Mouse (Mus musculus) intestine, embryonic 15.5 days (tissue): ENCODE measurements around the gene Wfdc16. TPM values are rescaled to one million over a fixed set of nuclear protein-coding genes. Genes with fewer than 3 reads are reported as not detected.
A peak's percentile ranks its signal among the peaks of the same experiment; 100 is the strongest.
"Not testable (repeated sequence)": the region's sequence is repeated elsewhere in the genome, so short reads cannot be mapped to it uniquely, and the experiment has no call there.

Experiments
- ATAC-seq: fragments of 200-750 bp; cut with Nextera tagmentation; 2 replicates; pipeline ENCODE4 v1.8.0; 2017; ENCODE audit warnings: moderate TSS enrichment, moderate library complexity
- H3K27ac ChIP-seq: fragments of 300-500 bp; sonication (generic); 2 replicates; pipeline ENCODE4 v1.5.1; 2015; ENCODE audit warnings: mild to moderate bottlenecking, inconsistent platforms
- H3K27me3 ChIP-seq: fragments of 300-500 bp; sonication (generic); replicated peaks from 2 replicates; pipeline ENCODE4 v1.6.1; 2015; ENCODE audit warnings: inconsistent platforms
- H3K36me3 ChIP-seq: fragments of 300-500 bp; sonication (generic); 2 replicates; pipeline ENCODE4 v1.6.1; 2015; ENCODE audit warnings: inconsistent platforms
- H3K4me1 ChIP-seq: fragments of 300-500 bp; sonication (generic); replicated peaks from 2 replicates; pipeline ENCODE4 v1.6.1; 2015; ENCODE audit warnings: inconsistent platforms
- H3K4me2 ChIP-seq: fragments of 300-500 bp; sonication (generic); replicated peaks from 2 replicates; pipeline ENCODE4 v1.6.1; 2015; ENCODE audit warnings: mild to moderate bottlenecking, inconsistent platforms
- H3K4me3 ChIP-seq: fragments of 300-500 bp; sonication (generic); replicated peaks from 2 replicates; pipeline ENCODE4 v1.5.1; 2015; ENCODE audit warnings: inconsistent platforms
- H3K9ac ChIP-seq: fragments of 300-500 bp; sonication (generic); 2 replicates; pipeline ENCODE4 v1.6.1; 2015; ENCODE audit warnings: inconsistent platforms
- H3K9me3 ChIP-seq: fragments of 300-500 bp; sonication (generic); 2 replicates; pipeline ENCODE4 v1.6.1; 2016; ENCODE audit warnings: inconsistent platforms
- WGBS: fragments of 180-500 bp; shearing (Covaris S2); methylation state at CpG from one replicate; pipeline ENCODE4 v1.1.7; 2015; 5-methylcytosine and 5-hydroxymethylcytosine counted together
- polyA plus RNA-seq: library from polyadenylated mRNA; unstranded; fragments of >200 nt; fragmentation: Nextera tagmentation; extraction: Ambion mirVana; gene quantifications from 2 replicates; pipeline ENCODE4 v1.2.1, GENCODE M21; 2015

Wfdc16 gene
- polyA plus RNA-seq, 1 experiment from 2014 or later, result not detected

- H3K4me1 ChIP-seq, ATAC-seq, H3K9me3 ChIP-seq, H3K4me2 ChIP-seq, H3K36me3 ChIP-seq, H3K4me3 ChIP-seq, H3K27me3 ChIP-seq: not testable (repeated sequence)
- peak within 1 kb of the TSS; percentile 32; the same call in 1 of the 2 replicates for H3K27ac ChIP-seq
- 0 out of 2 replicates have a peak within 1 kb of the TSS, but pooled peaks have one; percentile 0 for H3K9ac ChIP-seq
- WGBS, result 52% methylated on average over 13 of the region's 13 CpGs
These were observed 53.4 kb downstream of the Wfdc16 start, which contains the start of gene Wfdc6a for GRCm38 (mm10) chr2:164585025-164585725. Gene Wfdc6a, minus strand, starts transcription at chr2:164585447.

Other genes starting within 250 kb of the Wfdc16 start
- 2.1 and 2.8 TPM in 2 replicates for gene Slpi, start 249.7 kb downstream of the Wfdc16 start, polyA plus RNA-seq
- gene Rbpjl, start 235.7 kb downstream of the Wfdc16 start, polyA plus RNA-seq, result 16.1 and 40.7 TPM in 2 replicates
- gene Matn4, start 233.6 kb downstream of the Wfdc16 start, polyA plus RNA-seq, result 9.3 and 11.0 TPM in 2 replicates
- 120 and 126 TPM in 2 replicates for gene Sdc4, start 194.9 kb downstream of the Wfdc16 start, polyA plus RNA-seq
- 51.1 and 61.9 TPM in 2 replicates for gene Sys1, start 181.8 kb downstream of the Wfdc16 start, polyA plus RNA-seq
- gene Gm20458, start 177.8 kb downstream of the Wfdc16 start, polyA plus RNA-seq, result 9.4 and 18.5 TPM in 2 replicates
- gene Trp53tg5, start 165.1 kb downstream of the Wfdc16 start, polyA plus RNA-seq, result not detected in 2 replicates
- gene Dbndd2, start 152.7 kb downstream of the Wfdc16 start, polyA plus RNA-seq, result 4.7 and 14.8 TPM in 2 replicates
- gene Pigt, start 141.3 kb downstream of the Wfdc16 start, polyA plus RNA-seq, result 62.7 and 65.7 TPM in 2 replicates
- gene Wfdc2, start 76.4 kb downstream of the Wfdc16 start, polyA plus RNA-seq, result 53.3 and 57.4 TPM in 2 replicates
- not detected in 2 replicates for gene Spint3, start 65.3 kb downstream of the Wfdc16 start, polyA plus RNA-seq
- gene Wfdc6a, start 53.3 kb downstream of the Wfdc16 start, polyA plus RNA-seq, result 0.85 and 1.7 TPM in 2 replicates
- not detected in 2 replicates for gene Eppin, start 45.2 kb downstream of the Wfdc16 start, polyA plus RNA-seq
- not detected in 2 replicates for gene Wfdc6b, start 25.3 kb downstream of the Wfdc16 start, polyA plus RNA-seq
- not detected in 2 replicates for gene Wfdc8, start 25.2 kb downstream of the Wfdc16 start, polyA plus RNA-seq
- 0.56 and 0.72 TPM in 2 replicates for gene Wfdc10, start 17.2 kb upstream of the Wfdc16 start, polyA plus RNA-seq
- not detected in 2 replicates for gene Wfdc9, start 17.8 kb upstream of the Wfdc16 start, polyA plus RNA-seq
- gene Wfdc11, start 35.3 kb upstream of the Wfdc16 start, polyA plus RNA-seq, result not detected in 2 replicates
- 0.18 and 0.30 TPM in 2 replicates for gene Wfdc13, start 46.3 kb upstream of the Wfdc16 start, polyA plus RNA-seq
- not detected in 2 replicates for gene Spint4, start 59.7 kb upstream of the Wfdc16 start, polyA plus RNA-seq
- not detected in 2 replicates for gene Spint5, start 76.5 kb upstream of the Wfdc16 start, polyA plus RNA-seq
- 1.8 and 2.0 TPM in 2 replicates for gene Wfdc3, start 107.1 kb upstream of the Wfdc16 start, polyA plus RNA-seq
- gene Dnttip1, start 107.2 kb upstream of the Wfdc16 start, polyA plus RNA-seq, result 60.4 and 62.5 TPM in 2 replicates
- 431 and 439 TPM in 2 replicates for gene Ube2c, start 131.1 kb upstream of the Wfdc16 start, polyA plus RNA-seq
- 1.7 and 6.9 TPM in 2 replicates for gene Tnnc2, start 141.2 kb upstream of the Wfdc16 start, polyA plus RNA-seq
- 18.4 and 21.2 TPM in 2 replicates for gene Snx21, start 147.0 kb upstream of the Wfdc16 start, polyA plus RNA-seq
- 23.6 and 29.7 TPM in 2 replicates for gene Acot8, start 166.1 kb upstream of the Wfdc16 start, polyA plus RNA-seq
- gene Zswim3, start 166.3 kb upstream of the Wfdc16 start, polyA plus RNA-seq, result 8.1 and 9.0 TPM in 2 replicates
- 13.5 TPM in 2 replicates for gene Zswim1, start 183.9 kb upstream of the Wfdc16 start, polyA plus RNA-seq
- gene Spata25, start 189.7 kb upstream of the Wfdc16 start, polyA plus RNA-seq, result not detected in 2 replicates
- gene Ctsa, start 194.1 kb upstream of the Wfdc16 start, polyA plus RNA-seq, result 266 and 277 TPM in 2 replicates
- gene Neurl2, start 194.7 kb upstream of the Wfdc16 start, polyA plus RNA-seq, result 6.8 and 7.4 TPM in 2 replicates
- gene Pltp, start 218.9 kb upstream of the Wfdc16 start, polyA plus RNA-seq, result 28.7 and 29.5 TPM in 2 replicates
- 63.6 and 65.5 TPM in 2 replicates for gene Pcif1, start 240.5 kb upstream of the Wfdc16 start, polyA plus RNA-seq